Mouse (Mus musculus): ENCODE measurements at regions not wholly inside any gene's neighbourhood (a gene's known extent, or its start where the extent isn't known, plus 50 kb on each side); places are given as distances from the start of the nearest gene placed in this dataset.

- TF ChIP-seq POLR2A (IDR thresholded peaks at IDR 0.05; ENCODE audit: control insufficient read depth, low read depth, low read length) (no peak), CTCF (IDR thresholded peaks at IDR 0.05; ENCODE audit: control insufficient read depth, insufficient read depth, insufficient replicate concordance, low read depth, low read length) (no peak)
These were observed 718.2 kb downstream of the Rpia start for GRCm38 (mm10) chr6:70073841-70074240.

Data from testis, adult 2 months (tissue).